Mouse (Mus musculus) hindbrain, embryonic 15.5 days (tissue): ENCODE measurements around the gene Clasrp. TPM values are rescaled to one million over a fixed set of nuclear protein-coding genes. Genes with fewer than 3 reads are reported as not detected.

Source experiments
- ATAC-seq: fragments of 200-750 bp; cut with Nextera tagmentation; 2 replicates; pipeline ENCODE4 v1.8.0; 2017; ENCODE audit warnings: low read depth, moderate number of reproducible peaks, moderate TSS enrichment; ENCODE audit not compliant: low FRiP score
- H3K27ac ChIP-seq: fragments of 300-500 bp; sonication (generic); replicated peaks from 2 replicates; pipeline ENCODE4 v1.5.1; 2015; ENCODE audit warnings: mild to moderate bottlenecking, inconsistent platforms
- H3K27me3 ChIP-seq: fragments of 300-500 bp; sonication (generic); 2 replicates; pipeline ENCODE4 v1.6.1; 2015; ENCODE audit warnings: control low read depth, inconsistent platforms
- H3K36me3 ChIP-seq: fragments of 300-500 bp; sonication (generic); 2 replicates; pipeline ENCODE4 v1.6.1; 2015; ENCODE audit warnings: control low read depth, inconsistent platforms
- H3K4me1 ChIP-seq: fragments of 300-500 bp; sonication (generic); replicated peaks from 2 replicates; pipeline ENCODE4 v1.6.1; 2015; ENCODE audit warnings: control low read depth, inconsistent platforms
- H3K4me2 ChIP-seq: fragments of 300-500 bp; sonication (generic); 2 replicates; pipeline ENCODE4 v1.6.1; 2015; ENCODE audit warnings: moderate library complexity, mild to moderate bottlenecking, inconsistent platforms
- H3K4me3 ChIP-seq: fragments of 300-500 bp; sonication (generic); 2 replicates; pipeline ENCODE4 v1.5.1; 2015; ENCODE audit warnings: mild to moderate bottlenecking, inconsistent platforms
- H3K9ac ChIP-seq: fragments of 300-500 bp; sonication (generic); 2 replicates; pipeline ENCODE4 v1.6.1; 2015; ENCODE audit warnings: inconsistent platforms
- H3K9me3 ChIP-seq: fragments of 300-500 bp; sonication (generic); 2 replicates; pipeline ENCODE4 v1.6.1; 2016; ENCODE audit warnings: control low read depth, inconsistent platforms
- WGBS: fragments of 180-500 bp; shearing (Covaris S2); methylation state at CpG from one replicate; pipeline ENCODE4 v1.1.7; 2015; 5-methylcytosine and 5-hydroxymethylcytosine counted together
- polyA plus RNA-seq: library from polyadenylated mRNA; unstranded; fragments of >200 nt; fragmentation: Nextera tagmentation; extraction: Ambion mirVana; gene quantifications from 2 replicates; pipeline ENCODE4 v1.2.1, GENCODE M21; 2015

Gene Clasrp
- polyA plus RNA-seq, 1 experiment from 2014 or later, result 60.7 TPM

DNA sequence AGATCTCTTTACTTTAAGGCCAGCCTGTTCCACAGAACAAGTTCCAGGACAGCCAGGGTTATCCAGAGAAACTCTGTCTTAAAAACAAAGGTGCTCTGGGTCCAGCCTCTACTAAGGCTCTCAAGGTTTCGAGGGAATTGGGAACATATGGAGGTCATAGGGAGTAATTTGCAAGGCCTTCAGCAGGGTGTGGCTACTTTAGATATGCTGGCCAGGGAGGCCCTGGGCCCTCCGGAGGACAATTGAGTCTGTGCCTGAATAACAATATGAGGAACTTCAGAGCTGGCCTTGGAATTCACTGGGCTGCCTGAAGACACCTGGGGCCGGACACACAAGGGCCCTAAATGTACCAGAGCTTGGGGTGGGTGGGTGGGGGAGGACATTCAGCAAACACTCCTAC, 28.7 kb downstream of the Clasrp start:
- H3K9ac ChIP-seq, result no peak overlapping the region
- H3K4me1 ChIP-seq, result peaks cover 37% of the 10 kb centered on the region
- WGBS, result 55% methylated on average over 3 of the region's 3 CpGs
- no peaks in the 10 kb centered on the region for H3K9me3 ChIP-seq
- H3K4me3 ChIP-seq, result no peak overlapping the region
- H3K27me3 ChIP-seq, result peaks cover 38% of the 10 kb centered on the region
- H3K4me2 ChIP-seq, result no peak overlapping the region
- ATAC-seq, result no peak
- no peak overlapping the region for H3K27ac ChIP-seq
- peaks cover 5% of the 10 kb centered on the region; the same call in 1 of the 2 replicates for H3K36me3 ChIP-seq

DNA sequence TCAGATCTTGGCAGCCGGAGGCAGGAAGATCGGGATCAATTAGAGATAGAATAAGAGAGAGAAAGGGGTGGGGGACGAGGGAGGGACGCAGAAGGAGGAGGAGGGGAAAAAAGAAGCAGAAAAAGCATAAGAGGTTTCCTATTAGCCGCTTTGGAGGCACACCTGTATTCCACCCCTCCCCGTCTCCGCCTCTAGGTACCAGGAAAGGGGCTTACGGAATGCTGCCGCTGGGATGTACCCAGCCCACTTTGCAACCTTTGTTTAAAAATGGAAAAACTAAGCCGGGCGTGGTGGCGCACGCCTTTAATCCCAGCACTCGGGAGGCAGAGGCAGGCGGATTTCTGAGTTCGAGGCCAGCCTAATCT, 30.5 kb downstream of the Clasrp start:
- Histone ChIP-seq H3K27me3 (peaks cover 34% of the 10 kb centered on the region), H3K4me3 (peak overlapping the region; percentile 77), H3K36me3 (peaks cover 4% of the 10 kb centered on the region; the same call in 1 of the 2 replicates), H3K27ac (peak overlapping the region; percentile 74), H3K9me3 (no peaks in the 10 kb centered on the region), H3K4me1 (peaks cover 37% of the 10 kb centered on the region), H3K9ac (peak overlapping the region; percentile 78), H3K4me2 (peak overlapping the region; percentile 87)
- WGBS, result 29% methylated on average over 16 of the region's 16 CpGs
- no peak for ATAC-seq

DNA sequence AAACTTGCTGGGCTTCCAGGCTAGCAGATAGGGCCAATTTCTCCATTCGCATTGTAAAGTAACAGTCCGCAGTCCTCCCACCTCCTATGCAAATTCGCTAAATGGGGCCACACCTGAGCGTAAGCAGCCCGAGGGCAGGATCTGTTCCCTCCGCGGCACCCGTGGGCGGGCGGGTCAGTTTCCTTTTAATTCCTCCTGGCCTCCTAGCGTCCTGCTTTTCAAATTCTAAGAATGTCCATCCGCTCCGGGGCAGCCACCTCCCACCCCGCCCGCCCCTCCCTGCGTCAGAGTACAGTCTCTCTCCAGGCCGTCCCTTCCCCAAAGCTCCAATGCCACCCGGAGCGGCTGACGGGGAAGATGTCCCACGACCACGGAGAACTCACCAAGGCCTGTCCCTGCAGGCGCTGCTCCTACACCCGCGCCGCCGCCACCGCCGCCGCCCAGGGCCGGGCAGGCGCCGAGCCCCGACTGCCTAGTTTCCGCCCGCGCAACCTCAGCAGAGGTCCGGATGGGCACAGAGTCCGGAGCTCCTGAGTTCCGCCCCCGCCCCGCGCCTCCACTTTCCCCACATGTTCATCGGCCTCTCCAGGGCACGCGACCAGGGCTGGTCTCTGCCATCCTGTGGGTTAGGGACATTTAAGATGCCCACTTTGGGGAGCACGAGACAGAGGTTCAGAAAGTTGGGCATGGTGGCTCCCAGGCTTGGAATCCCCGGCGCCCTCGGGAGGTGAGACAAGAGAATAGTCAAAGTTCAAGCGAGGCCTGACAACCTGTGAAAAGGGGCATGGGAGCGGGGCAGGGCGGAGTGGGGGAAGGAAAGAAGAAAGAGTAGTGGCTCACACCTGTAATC, 31.1 kb downstream of the Clasrp start:
- Histone ChIP-seq H3K4me2 (peak overlapping the region; percentile 87), H3K27ac (peak overlapping the region; percentile 74), H3K9me3 (no peaks in the 10 kb centered on the region), H3K4me1 (peaks cover 37% of the 10 kb centered on the region), H3K36me3 (peaks cover 4% of the 10 kb centered on the region; the same call in 1 of the 2 replicates), H3K4me3 (peak overlapping the region; percentile 77), H3K27me3 (peaks cover 28% of the 10 kb centered on the region), H3K9ac (peak overlapping the region; percentile 78)
- peak; percentile 85 for ATAC-seq
- under 1% methylated on average over 53 of the region's 53 CpGs for WGBS

DNA sequence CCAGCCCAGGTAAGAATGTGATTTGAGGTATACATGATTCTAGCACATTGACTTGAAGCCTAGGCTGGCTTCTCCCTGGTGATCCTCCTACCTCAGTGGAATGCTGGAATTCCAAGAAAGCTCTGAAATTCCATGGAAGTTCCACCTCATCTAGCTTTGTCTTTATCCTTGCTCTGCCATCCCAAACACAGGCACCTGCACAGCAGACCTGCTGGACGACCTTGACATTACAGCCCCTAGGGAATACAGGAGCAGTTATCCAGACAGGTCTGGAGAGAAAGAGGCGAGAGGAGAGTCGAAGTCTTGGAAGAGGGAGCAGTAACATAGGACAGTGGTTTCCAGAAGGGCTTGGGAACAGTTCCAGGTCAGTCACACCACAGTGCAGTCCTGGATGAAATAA, 34.6 kb downstream of the Clasrp start:
- Histone ChIP-seq H3K27me3 (no peaks in the 10 kb centered on the region), H3K9me3 (no peaks in the 10 kb centered on the region), H3K4me2 (no peak overlapping the region), H3K27ac (no peak overlapping the region), H3K36me3 (peaks cover 13% of the 10 kb centered on the region), H3K4me3 (no peak overlapping the region), H3K9ac (no peak overlapping the region), H3K4me1 (peaks cover 27% of the 10 kb centered on the region)
- WGBS, result 84% methylated on average over 3 of the region's 3 CpGs
- no peak for ATAC-seq

DNA sequence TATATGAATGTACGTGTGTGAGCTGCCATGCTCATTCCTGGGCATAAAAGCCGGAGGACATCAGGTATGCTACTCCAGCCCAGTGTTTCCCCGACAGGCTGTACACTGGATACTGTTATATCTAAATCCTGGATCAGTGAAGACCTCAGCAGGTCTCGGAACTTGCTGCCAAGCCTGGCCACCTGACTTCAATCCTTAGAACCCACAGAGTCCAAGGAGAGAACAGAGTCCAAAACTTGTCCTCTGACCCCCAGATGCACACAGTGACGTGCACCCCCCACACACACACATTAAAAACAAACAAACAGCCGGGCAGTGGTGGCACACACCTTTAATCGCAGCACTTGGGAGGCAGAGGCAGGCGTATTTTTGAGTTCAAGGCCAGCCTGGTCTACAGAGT, 36.9 kb downstream of the Clasrp start:
- WGBS, result 95% methylated on average over 8 of the region's 8 CpGs
- H3K4me1 ChIP-seq, result peaks cover 24% of the 10 kb centered on the region
- H3K9me3 ChIP-seq, result no peaks in the 10 kb centered on the region
- no peak overlapping the region for H3K27ac ChIP-seq
- ATAC-seq, result no peak
- no peaks in the 10 kb centered on the region for H3K27me3 ChIP-seq
- peaks cover 20% of the 10 kb centered on the region for H3K36me3 ChIP-seq
- H3K4me2 ChIP-seq, result no peak overlapping the region
- no peak overlapping the region for H3K4me3 ChIP-seq
- H3K9ac ChIP-seq, result no peak overlapping the region

DNA sequence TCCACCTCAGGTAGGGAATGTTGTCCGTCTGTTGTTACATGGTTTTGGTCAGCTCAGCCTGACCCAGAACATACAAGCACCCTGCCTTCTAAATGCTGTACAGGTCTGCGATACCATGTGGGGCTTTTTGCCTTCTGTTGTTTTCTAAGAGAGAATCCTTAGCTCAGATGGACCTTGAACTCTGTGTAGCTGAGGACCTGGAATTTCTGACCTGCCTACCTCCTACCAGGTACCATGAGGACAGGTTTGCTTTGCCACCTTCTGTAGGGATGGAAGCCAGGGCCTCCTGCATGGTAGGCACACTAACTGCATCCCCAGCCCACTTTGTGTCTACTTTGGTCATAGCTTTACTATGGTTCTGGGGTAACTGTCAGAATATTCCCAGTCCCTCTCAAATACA, 38.5 kb downstream of the Clasrp start:
- Histone ChIP-seq H3K4me3 (no peak overlapping the region), H3K27me3 (no peaks in the 10 kb centered on the region), H3K27ac (no peak overlapping the region), H3K36me3 (peaks cover 20% of the 10 kb centered on the region), H3K9me3 (no peaks in the 10 kb centered on the region), H3K4me2 (no peak overlapping the region), H3K9ac (no peak overlapping the region), H3K4me1 (peaks cover 16% of the 10 kb centered on the region)
- WGBS, result 96% methylated on average over 2 of the region's 2 CpGs
- ATAC-seq, result no peak

DNA sequence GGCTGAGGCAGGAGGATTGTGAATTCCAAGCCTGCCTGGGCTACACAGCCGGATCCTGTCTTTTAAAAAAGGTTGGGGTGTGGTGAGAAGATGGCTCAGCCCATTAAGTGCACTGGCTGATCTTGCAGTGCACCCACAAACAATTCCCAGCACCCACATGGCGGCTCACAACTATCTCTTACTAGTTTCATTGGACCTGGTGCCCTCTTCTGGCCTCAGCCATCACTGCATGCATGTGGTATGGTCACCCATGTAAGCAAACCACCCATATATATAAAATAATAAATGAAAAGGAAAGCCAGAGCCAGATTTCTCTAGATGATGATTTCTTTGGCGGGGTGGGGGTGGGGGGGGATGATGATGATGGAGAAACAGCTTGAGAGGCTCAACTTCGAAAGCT, 39.8 kb downstream of the Clasrp start:
- Histone ChIP-seq H3K4me3 (no peak overlapping the region), H3K9ac (no peak overlapping the region), H3K4me2 (no peak overlapping the region), H3K27me3 (no peaks in the 10 kb centered on the region), H3K36me3 (peaks cover 16% of the 10 kb centered on the region), H3K4me1 (peaks cover 29% of the 10 kb centered on the region), H3K9me3 (no peaks in the 10 kb centered on the region), H3K27ac (no peak overlapping the region)
- ATAC-seq, result no peak
- WGBS, result 87% methylated on average over 4 of the region's 4 CpGs

DNA sequence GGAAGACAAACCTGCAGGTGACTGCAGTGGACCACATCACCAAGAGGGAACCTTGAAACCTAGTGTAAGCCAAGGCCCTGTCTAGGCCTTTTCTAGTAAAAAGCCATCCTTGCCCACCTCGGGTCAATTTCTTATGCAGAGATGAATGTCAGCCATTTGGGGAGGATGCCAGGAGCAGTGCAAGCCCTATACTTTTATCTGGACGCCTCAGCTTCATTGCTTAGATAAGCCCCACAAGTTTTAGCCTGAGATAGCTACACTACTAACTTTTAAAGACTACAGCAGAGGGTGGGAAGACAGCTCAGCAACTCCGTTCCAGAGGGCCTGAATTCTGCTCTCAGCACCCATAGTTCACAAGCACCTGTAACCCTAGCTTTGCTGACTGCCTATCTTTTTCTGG, 40.4 kb downstream of the Clasrp start:
- H3K9me3 ChIP-seq, result no peaks in the 10 kb centered on the region
- 88% methylated on average over 3 of the region's 3 CpGs for WGBS
- no peak overlapping the region for H3K27ac ChIP-seq
- ATAC-seq, result no peak
- no peak overlapping the region for H3K4me3 ChIP-seq
- peaks cover 35% of the 10 kb centered on the region for H3K4me1 ChIP-seq
- H3K9ac ChIP-seq, result no peak overlapping the region
- no peaks in the 10 kb centered on the region for H3K27me3 ChIP-seq
- no peak overlapping the region for H3K4me2 ChIP-seq
- H3K36me3 ChIP-seq, result peaks cover 16% of the 10 kb centered on the region

DNA sequence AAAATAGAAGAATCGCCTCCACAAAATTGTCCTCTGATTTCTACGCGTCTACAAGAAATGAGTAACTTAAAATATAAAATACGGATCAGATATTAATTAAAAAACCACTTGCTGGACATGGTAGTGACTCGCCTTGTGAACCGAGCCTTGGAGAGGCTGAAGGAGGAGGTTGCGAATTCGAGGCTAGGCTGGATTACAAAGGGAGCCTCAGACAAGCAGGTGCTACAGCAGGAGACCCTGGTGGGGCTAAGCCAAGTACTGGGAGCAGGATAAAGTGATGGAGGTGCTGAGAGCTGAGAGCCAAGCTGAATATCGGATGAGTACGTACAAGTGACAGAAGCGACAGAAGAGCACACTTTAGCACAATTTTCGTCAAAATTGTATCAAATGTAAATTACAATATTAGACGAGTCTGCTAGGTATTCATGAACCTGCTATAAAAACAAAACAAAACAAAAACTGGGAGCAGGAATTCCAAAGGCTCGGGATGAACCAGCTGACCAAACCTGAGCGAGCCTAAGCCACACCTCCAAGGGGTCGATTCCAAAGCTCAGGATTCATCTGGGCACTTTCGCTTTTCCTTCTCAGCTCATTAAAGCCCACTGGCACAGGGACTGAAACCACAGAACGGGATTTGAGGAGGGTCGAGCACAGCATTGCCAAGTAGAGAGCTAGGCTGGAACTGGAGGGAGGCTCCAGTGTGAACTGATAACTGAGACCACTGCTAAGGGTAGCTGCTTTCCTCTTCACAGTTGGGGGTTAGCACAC, 41.5 kb downstream of the Clasrp start, which contains the start of gene Ppp1r37:
TSS of gene Ppp1r37 (minus strand) at position 434 of the 768 bp plus-strand sequence.
- peak; percentile 31; the same call in 1 of the 2 replicates for ATAC-seq
- 1% methylated on average over 19 of the region's 19 CpGs for WGBS
- peaks cover 46% of the 10 kb centered on the region for H3K4me1 ChIP-seq

DNA sequence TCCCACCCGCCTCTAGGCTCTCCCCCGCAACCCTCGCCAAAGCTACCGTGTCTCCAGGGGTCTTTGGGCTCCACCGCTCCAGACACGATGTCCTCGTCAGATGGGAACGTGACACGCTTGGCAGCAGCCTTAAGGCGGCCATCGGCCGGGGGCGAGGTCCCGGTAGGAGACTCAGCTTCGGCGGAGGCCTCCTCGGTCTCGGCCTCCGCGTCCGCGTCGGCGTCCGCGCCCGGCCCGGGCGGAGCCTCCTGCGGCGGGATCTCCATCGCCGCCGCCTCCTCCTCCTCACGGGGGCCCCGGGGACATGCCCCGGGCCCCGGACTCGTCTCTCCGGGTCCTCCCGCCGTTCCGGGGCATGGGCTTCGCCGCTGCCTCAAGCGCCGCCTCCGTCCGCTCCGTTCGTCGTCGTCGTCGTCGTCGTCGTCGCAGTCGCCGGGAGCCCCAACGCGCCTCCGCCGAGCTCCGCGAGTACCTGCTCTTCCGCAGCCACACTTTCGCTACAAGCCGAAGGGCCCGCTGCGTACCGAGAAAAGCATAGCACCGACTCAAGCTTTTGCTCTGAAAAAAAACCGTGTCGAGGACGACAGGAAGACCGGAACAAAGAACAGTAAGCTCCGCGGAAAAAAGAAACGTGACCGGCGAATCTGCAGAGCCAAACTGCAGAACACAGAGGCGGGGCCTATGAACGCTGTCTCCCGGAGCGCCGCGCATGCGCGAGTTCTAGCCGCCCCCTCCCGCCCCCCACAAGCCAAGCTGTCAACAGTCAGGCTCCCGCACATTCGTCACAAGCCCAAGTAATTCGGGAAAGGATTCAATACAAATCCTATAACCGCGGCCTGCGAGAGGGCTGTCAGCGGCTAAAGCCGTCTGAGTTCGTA, 42.3 kb downstream of the Clasrp start:
- Histone ChIP-seq H3K4me1 (peaks cover 53% of the 10 kb centered on the region), H3K9me3 (no peaks in the 10 kb centered on the region), H3K27me3 (no peaks in the 10 kb centered on the region), H3K9ac (peak overlapping the region; percentile 87), H3K36me3 (peaks cover 16% of the 10 kb centered on the region), H3K27ac (peak overlapping the region; percentile 92), H3K4me3 (peak overlapping the region; percentile 79), H3K4me2 (peak overlapping the region; percentile 95)
- under 1% methylated on average over 102 of the region's 102 CpGs for WGBS
- peak; percentile 91 for ATAC-seq

More for the DNA sequence above, 41.5 kb downstream of the Clasrp start, which contains the start of gene Ppp1r37:
- Histone ChIP-seq H3K36me3 (peaks cover 16% of the 10 kb centered on the region), H3K9me3 (no peaks in the 10 kb centered on the region), H3K27ac (peak within 1 kb of the TSS; percentile 92), H3K9ac (peak within 1 kb of the TSS; percentile 87), H3K4me2 (peak within 1 kb of the TSS; percentile 95), H3K27me3 (no peaks in the 10 kb centered on the region), H3K4me3 (peak within 1 kb of the TSS; percentile 79)

DNA sequence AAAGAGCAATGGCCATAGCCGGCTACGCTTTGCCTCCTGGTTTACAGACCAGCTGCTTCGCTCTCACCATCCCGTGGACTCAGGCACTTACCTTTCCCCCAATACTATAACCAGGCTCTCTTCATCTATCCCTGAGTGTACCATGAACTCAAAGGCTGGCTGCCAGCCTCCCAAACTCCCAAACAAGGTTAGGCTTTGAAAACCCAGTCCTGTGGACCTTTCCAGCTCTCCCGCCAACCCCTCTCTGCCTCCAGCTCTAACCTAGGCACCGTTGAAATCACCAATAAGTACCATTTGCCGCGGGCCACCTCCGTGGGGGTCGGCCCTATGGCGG, 42.9 kb downstream of the Clasrp start:
- WGBS, result under 1% methylated on average over 11 of the region's 11 CpGs
- Histone ChIP-seq H3K4me3 (peak overlapping the region; percentile 79), H3K27me3 (no peaks in the 10 kb centered on the region), H3K9me3 (no peaks in the 10 kb centered on the region), H3K4me2 (peak overlapping the region; percentile 95), H3K9ac (peak overlapping the region; percentile 87), H3K36me3 (peaks cover 16% of the 10 kb centered on the region), H3K27ac (peak overlapping the region; percentile 92), H3K4me1 (peaks cover 59% of the 10 kb centered on the region)
- no peak; the same call in 1 of the 2 replicates for ATAC-seq
